Mouse (Mus musculus) CD4-positive helper T cell, adult 2 months (primary cell): Measurements from ENCODE around the gene Prkacb.
A peak's percentile ranks its signal among the peaks of the same experiment; 100 is the strongest.

Experiments
- DNase-seq: peaks from one replicate; pipeline ENCODE4 v3.0.0-alpha.2; 2012; ENCODE audit warnings: low read depth, missing footprints, low spot score

Prkacb gene

DNA sequence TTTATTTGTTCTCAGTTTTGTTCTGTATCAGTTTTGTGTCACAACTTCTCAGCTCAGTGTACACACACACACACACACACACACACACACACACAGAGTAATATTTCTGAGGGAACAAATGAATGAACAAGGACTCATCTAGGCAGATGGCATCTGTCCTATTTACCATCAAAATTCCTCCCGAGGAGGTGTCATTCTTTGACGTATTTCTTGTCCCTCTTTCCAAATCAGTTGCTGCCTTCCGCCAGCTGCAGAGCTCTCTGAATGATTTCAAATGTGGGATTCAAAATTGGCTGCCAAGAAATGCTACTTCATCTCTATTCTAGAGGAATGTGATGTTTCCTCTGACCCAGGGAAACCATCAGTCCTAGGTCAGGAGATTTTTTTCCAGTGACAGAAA lies 89.8 kb downstream of the Prkacb start:
- DNase-seq: no peak

- no peak for DNase-seq
These were observed 93.1 kb downstream of the Prkacb start for GRCm38 (mm10) chr3:146719696-146720095.

DNA sequence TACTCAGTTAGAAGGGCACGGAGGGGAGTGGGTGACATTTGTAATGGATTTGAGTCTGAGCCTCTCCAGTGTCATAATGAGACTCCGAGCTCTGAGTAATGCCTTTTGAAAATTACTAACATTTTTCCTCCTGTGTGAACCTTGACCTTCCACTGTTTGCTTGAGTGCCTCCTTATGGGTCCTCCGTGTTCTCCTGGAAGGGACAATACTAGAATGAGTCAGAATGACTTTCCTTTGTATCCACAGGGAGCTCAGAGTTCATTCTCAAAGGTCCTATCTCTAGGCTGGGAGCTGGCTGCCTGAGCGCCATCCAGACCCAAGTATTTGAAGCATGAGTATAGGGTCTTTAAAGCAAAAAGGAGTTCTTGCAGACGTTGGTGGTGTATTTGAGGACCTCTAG lies 94.5 kb downstream of the Prkacb start:
- DNase-seq: no peak

DNA sequence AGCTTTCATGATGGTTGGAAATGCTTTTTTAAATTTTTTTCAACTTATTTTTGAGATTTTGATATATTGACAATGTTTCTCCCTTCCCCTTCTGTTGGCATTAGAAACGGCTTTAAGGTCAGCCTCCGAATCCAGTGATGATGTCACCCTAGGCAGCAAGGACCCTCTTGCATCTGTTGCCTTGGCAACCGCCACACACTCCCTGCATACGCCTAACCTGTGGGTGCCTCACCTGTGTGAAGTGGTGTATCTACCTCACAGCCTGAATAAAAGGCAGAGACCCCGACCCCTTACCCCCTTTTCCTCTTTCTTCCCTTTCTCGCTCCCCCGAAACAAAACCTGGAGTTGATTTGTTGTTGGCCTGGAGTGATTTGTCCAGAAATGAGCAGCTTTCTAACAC lies 100.5 kb downstream of the Prkacb start:
- no peak for DNase-seq

DNA sequence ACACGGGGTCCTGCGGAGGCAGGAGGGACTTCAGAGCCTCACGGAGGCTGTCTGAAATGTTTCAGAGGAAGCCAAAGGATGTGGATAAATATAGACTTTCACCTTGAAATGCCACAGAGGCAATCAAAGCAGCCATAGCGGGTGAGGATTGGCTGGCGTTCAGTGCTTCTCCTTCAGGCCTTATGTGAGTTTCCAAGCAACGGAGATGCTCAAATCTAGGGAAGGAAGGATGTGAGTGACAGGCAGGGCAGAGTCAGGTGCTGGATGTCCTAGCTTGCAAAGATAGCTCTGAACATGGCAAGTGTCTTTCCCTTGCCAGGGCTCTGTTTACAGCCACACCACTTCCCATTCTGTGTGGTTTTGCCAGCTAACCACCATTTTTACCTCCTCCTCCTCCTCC lies 101.2 kb downstream of the Prkacb start:
- DNase-seq: no peak

DNA sequence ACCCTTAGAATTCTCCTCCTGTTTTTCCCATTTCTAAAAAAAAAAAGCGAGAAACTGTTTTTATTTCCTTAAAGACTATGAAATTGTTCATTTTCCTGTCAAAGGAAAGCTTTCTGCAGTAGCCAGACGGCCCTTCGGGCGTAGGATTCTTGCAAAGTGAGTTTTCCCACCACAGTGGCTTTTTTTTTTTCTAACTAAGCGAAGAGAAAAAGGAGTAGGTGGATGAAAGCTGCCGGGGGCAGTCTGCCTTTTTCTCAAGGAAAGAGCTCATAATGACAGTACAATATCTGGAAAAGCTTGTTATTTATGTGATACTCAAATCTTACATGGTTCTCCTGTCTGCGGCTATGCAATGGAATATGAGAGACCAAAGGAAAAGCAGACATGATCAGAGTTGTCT lies 101.7 kb downstream of the Prkacb start:
- DNase-seq: no peak

- no peak for DNase-seq
These were observed 103.7 kb downstream of the Prkacb start for GRCm38 (mm10) chr3:146709086-146709485.

- DNase-seq: no peak
These were observed 104.4 kb downstream of the Prkacb start for GRCm38 (mm10) chr3:146708381-146708780.

DNA sequence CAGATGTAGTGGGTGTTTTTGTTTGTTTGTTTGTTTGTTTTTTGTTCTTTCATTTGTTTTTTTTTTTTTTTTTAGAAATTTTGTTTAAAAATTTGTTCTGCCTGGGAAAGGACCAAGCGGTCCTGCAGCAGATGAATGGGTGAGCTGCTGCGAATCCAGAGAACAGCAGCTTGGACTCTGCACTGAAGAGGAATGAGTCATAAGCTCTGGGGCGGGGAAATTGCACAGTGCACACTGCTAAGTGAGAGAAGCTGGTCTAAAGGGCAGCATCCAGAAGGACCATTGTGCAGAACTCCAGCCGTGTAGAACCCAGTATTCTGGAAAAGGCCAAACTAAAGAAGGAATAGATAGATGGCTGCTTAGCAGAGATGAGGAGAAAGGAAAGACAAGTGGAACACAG lies 108.7 kb downstream of the Prkacb start:
- no peak for DNase-seq

- DNase-seq: no peak
These were observed 112.7 kb downstream of the Prkacb start for GRCm38 (mm10) chr3:146700051-146700450.

GRCm38 (mm10) chr3:146698982-146699381 lies 113.8 kb downstream of the Prkacb start:
- no peak for DNase-seq

DNA sequence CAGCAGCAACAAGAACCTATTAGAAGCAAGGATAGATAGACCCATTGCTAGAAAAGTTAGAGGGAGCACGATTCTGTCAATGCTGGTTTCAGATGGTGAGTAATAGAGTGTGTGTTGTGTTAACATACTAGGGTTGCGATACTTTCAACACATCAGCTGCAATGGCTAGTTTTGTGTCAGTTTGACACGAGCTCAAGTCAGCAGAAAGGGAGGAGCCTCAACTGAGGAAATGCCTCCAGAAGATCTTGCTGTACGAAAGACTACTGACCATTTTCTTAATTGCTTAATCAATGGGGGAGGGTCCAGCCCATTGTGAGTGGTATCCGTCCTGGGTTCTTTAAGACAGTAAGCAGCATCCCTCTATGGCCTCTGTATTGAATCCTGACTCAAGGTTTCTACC lies 120.2 kb downstream of the Prkacb start:
- DNase-seq: no peak

- no peak for DNase-seq
These were observed 125.6 kb downstream of the Prkacb start for GRCm38 (mm10) chr3:146687121-146687725.

- DNase-seq: peak; percentile 67
These were observed 126.4 kb downstream of the Prkacb start for GRCm38 (mm10) chr3:146686428-146686827.

DNA sequence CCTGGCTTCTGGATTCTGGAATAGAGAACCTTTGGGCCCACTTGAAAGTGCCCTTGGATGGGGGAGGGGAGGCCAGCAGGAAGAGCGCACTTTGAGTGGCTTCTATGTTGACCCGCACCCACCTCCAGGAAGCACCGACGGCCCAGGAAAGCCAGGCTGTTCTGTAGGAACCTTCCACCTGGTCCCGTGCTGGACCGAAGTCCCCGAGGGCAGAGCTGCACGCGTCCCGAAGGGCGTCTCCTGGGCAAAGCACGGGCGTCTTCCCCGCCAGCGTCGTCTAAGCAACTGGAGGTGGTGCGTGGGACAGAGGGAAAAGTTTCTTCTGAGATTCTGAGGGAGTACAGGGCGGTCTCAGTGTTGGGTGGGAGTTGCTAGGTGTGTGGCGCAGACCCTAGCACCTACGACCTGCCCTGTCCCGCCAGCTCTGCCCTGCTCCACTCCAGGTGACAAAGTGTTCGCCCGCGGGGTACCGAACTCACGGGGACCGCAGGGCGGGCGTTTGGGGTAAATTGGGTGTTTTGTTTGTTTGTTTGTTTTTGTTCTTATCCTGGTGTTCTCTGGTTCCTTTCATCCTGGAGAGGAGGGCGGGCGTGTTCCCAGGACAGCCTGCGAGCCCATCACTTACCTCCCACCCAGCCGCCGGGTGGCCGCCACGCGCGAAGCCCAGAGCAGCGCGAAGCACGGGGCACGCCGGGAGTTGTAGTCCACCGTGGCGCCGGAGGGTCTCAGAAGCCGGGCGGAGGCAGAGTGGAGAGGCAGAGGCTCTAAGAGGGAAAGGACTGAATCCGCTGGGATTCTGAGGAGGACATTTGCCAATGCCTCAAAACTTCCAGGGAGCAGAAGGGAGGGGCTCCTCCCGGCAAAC lies 127.7 kb downstream of the Prkacb start, which contains the start of gene Samd13:
Samd13 (minus strand) TSS at position 782 of the 865 bp plus-strand sequence.
- peak; percentile 21 for DNase-seq

DNA sequence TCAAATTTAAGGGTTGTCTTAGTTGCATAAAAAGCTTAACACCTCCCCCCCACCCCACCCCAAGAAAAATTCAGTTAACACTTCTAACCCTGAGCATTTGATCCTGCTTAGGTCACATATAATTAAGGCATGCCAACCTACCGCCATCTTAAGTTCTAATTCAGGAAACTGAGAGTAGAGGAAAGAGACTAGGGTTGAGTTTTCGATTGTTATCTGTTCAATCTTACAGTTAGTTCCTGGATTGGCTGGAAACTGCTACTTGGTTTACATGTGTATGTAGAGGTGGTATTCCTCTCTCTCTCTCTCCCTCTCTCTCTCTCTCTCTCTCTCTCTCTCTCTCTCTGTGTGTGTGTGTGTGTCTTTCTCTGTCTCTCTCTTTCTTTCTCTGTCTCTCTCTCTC lies 129.7 kb downstream of the Prkacb start:
- DNase-seq: peak; percentile 27

- DNase-seq: peak; percentile 70
These were observed 130.6 kb downstream of the Prkacb start for GRCm38 (mm10) chr3:146682140-146682651.

- DNase-seq: peak; percentile 45
These were observed 131.1 kb downstream of the Prkacb start for GRCm38 (mm10) chr3:146681696-146682095.

- no peak for DNase-seq
These were observed 132.2 kb downstream of the Prkacb start for GRCm38 (mm10) chr3:146680625-146681024.

DNA sequence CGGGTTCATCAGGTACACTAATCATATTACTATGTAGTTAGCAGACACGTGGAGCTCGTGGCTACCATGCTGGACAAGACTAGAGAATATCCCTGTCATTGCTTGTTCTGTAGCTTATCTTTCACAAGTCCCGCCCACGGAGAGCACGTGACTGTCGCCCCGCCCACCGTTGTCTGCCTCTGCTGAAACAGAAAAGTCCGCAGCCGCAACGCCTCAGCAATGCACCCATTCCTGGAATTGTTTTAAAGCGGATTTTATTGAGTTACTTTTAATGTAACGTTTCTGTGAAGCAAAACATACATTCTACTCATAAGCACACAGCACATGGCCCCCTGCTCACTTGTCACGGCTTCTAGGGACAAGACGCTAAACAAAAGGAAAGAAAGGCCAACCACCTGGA lies 133.1 kb downstream of the Prkacb start:
- DNase-seq: no peak
